Mouse (Mus musculus): ENCODE results near the gene 6030468B19Rik.

DNA sequence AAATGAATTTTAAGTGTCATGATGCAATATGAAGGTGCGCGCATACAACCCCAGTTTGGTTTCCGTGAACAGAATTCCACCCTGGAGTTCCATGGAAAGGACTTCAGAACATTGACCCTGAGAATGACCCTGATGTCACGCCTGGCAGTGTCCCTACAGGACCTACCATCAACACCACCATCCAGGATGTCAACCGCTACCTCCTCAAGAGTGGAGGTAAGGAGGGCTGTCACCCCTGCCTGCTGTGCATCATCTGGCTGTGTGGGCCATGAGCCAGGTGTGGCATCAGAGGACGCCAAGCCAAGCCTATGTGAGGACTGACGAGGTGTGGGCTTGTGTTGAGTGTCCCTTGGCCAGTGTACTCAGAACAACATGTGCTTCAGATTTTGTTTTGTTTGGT, 41.6 kb upstream of the 6030468B19Rik start:
- TF ChIP-seq POLR2A (IDR thresholded peaks at IDR 0.05; ENCODE audit: borderline replicate concordance, control insufficient read depth, low read depth, low read length) (no peak), CTCF (IDR thresholded peaks at IDR 0.05; ENCODE audit: control insufficient read depth, insufficient read depth, low read length) (no peak)
